Mouse (Mus musculus): ENCODE measurements around the gene Slc25a39.

Gene Slc25a39

GRCm38 (mm10) chr11:102435754-102436470, 28.2 kb upstream of the Slc25a39 start:
- DNase-seq: no peak

GRCm38 (mm10) chr11:102434816-102435705, 27.3 kb upstream of the Slc25a39 start:
- DNase-seq: no peak

GRCm38 (mm10) chr11:102434406-102434805, 26.7 kb upstream of the Slc25a39 start:
- DNase-seq: peak; percentile 82

- no peak for DNase-seq
Measured at GRCm38 (mm10) chr11:102433866-102434265, 26.1 kb upstream of the Slc25a39 start.

- DNase-seq: no peak
Measured at GRCm38 (mm10) chr11:102432896-102433295, 25.1 kb upstream of the Slc25a39 start.

- peak; percentile 30 for DNase-seq
Measured at GRCm38 (mm10) chr11:102432115-102432843, 24.5 kb upstream of the Slc25a39 start.

- no peak for DNase-seq
Measured at GRCm38 (mm10) chr11:102431728-102432114, 24.0 kb upstream of the Slc25a39 start.

- peak; percentile 86 for DNase-seq
Measured at GRCm38 (mm10) chr11:102431018-102431645, 23.4 kb upstream of the Slc25a39 start.

- DNase-seq: peak; percentile 61
Measured at GRCm38 (mm10) chr11:102430121-102431017, 22.6 kb upstream of the Slc25a39 start, which contains the start of gene Grn. Grn (plus strand) TSS chr11:102430315.

GRCm38 (mm10) chr11:102429551-102429950, 21.8 kb upstream of the Slc25a39 start:
- no peak for DNase-seq

- DNase-seq: no peak
Measured at GRCm38 (mm10) chr11:102428981-102429540, 21.3 kb upstream of the Slc25a39 start.

- DNase-seq: no peak
Measured at GRCm38 (mm10) chr11:102425555-102426316, 18.0 kb upstream of the Slc25a39 start.

- DNase-seq: no peak
Measured at GRCm38 (mm10) chr11:102424666-102425065, 16.9 kb upstream of the Slc25a39 start.

- DNase-seq: no peak
Measured at GRCm38 (mm10) chr11:102421559-102421958, 13.8 kb upstream of the Slc25a39 start.

- no peak for DNase-seq
Measured at GRCm38 (mm10) chr11:102418887-102419286, 11.1 kb upstream of the Slc25a39 start.

- DNase-seq: no peak
Measured at GRCm38 (mm10) chr11:102417160-102417559, 9.4 kb upstream of the Slc25a39 start.

- DNase-seq: no peak
Measured at GRCm38 (mm10) chr11:102415034-102415802, 7.5 kb upstream of the Slc25a39 start.

GRCm38 (mm10) chr11:102413059-102413458, 5.3 kb upstream of the Slc25a39 start:
- DNase-seq: no peak

GRCm38 (mm10) chr11:102411704-102412103, 4.0 kb upstream of the Slc25a39 start:
- peak; percentile 88 for DNase-seq

GRCm38 (mm10) chr11:102411061-102411460, 3.3 kb upstream of the Slc25a39 start:
- no peak for DNase-seq

Measured in thymus, postnatal 14 days (tissue).